Mouse (Mus musculus): ENCODE results near the gene Epn1. TPM values are rescaled to one million over a fixed set of nuclear protein-coding genes. Genes with fewer than 3 reads are reported as not detected.
A peak's percentile ranks its signal among the peaks of the same experiment; 100 is the strongest.

Gene Epn1
- polyA plus RNA-seq, 1 experiment from 2014 or later, result 104 TPM

GRCm38 (mm10) chr7:5038109-5038732, 41.8 kb upstream of the Epn1 start, which contains the start of gene Zfp784:
Gene Zfp784 (minus strand): TSS chr7:5038446.
- Histone ChIP-seq H3K4me2 (ENCODE audit: low read length) (peak within 1 kb of the TSS; percentile 57), H3K9ac (replicated peaks; ENCODE audit: low read length) (peak within 1 kb of the TSS; percentile 75), H3K4me3 (replicated peaks; ENCODE audit: low read depth, low read length) (peak within 1 kb of the TSS; percentile 64), H3K9me3 (ENCODE audit: control insufficient read depth, low read length) (no peaks in the 10 kb centered on the region), H3K27ac (replicated peaks; ENCODE audit: low read depth, low read length) (peak within 1 kb of the TSS; percentile 97), H3K27me3 (ENCODE audit: control insufficient read depth, insufficient read depth, low read length) (no peaks in the 10 kb centered on the region), H3K36me3 (ENCODE audit: control insufficient read depth, insufficient read depth, low read length) (peaks cover 31% of the 10 kb centered on the region), H3K4me1 (ENCODE audit: control insufficient read depth, insufficient read depth, low read length) (0 out of 2 replicates have a peak, but pooled peaks cover 10% of the 10 kb centered on the region)
- peak; percentile 94 for ATAC-seq (ENCODE audit: low FRiP score, low TSS enrichment)
- DNase-seq, result peak; percentile 96
- WGBS, result under 1% methylated on average over 48 of the region's 48 CpGs

- 39% methylated on average over 5 of the region's 5 CpGs for WGBS
- Histone ChIP-seq H3K9ac (replicated peaks; ENCODE audit: low read length) (peak overlapping the region; percentile 75), H3K27me3 (ENCODE audit: control insufficient read depth, insufficient read depth, low read length) (no peaks in the 10 kb centered on the region), H3K4me3 (replicated peaks; ENCODE audit: low read depth, low read length) (peak overlapping the region; percentile 64), H3K9me3 (ENCODE audit: control insufficient read depth, low read length) (no peaks in the 10 kb centered on the region), H3K36me3 (ENCODE audit: control insufficient read depth, insufficient read depth, low read length) (peaks cover 24% of the 10 kb centered on the region), H3K4me2 (ENCODE audit: low read length) (peak overlapping the region; percentile 57), H3K4me1 (ENCODE audit: control insufficient read depth, insufficient read depth, low read length) (0 out of 2 replicates have a peak, but pooled peaks cover 10% of the 10 kb centered on the region), H3K27ac (replicated peaks; ENCODE audit: low read depth, low read length) (peak overlapping the region; percentile 97; the same call in 1 of the 2 replicates)
- ATAC-seq (ENCODE audit: low FRiP score, low TSS enrichment) (no peak), DNase-seq (no peak)
Observed at GRCm38 (mm10) chr7:5038940-5039339, 41.1 kb upstream of the Epn1 start.

DNA sequence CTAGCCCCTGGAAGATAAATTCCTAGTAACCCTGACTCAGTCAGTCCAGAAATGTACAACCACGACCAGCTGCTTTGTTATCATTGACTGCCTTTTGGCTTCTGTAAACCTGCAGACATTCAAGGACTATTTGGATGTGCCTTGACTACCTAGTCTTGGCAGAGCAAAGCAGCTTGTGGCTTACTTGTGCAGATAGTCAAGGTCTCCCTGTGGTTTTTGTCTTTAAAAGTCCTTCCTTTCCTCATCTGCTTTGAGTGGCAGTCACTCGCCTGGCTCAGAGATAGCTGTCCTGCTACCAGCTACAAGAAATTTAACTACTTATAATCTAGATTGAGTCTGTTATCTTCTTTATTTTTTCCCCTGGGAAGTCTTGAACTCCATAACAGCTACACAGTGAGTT, 35.1 kb upstream of the Epn1 start:
- H3K27ac ChIP-seq (replicated peaks; ENCODE audit: low read depth, low read length), result no peak overlapping the region
- no peak overlapping the region for H3K9ac ChIP-seq (replicated peaks; ENCODE audit: low read length)
- no peaks in the 10 kb centered on the region for H3K27me3 ChIP-seq (ENCODE audit: control insufficient read depth, insufficient read depth, low read length)
- H3K9me3 ChIP-seq (ENCODE audit: control insufficient read depth, low read length), result no peaks in the 10 kb centered on the region
- no peaks in the 10 kb centered on the region for H3K36me3 ChIP-seq (ENCODE audit: control insufficient read depth, insufficient read depth, low read length)
- H3K4me1 ChIP-seq (ENCODE audit: control insufficient read depth, insufficient read depth, low read length), result no peaks in the 10 kb centered on the region
- ATAC-seq (ENCODE audit: low FRiP score, low TSS enrichment) (no peak), DNase-seq (no peak)
- no peak overlapping the region for H3K4me2 ChIP-seq (ENCODE audit: low read length)
- no peak overlapping the region for H3K4me3 ChIP-seq (replicated peaks; ENCODE audit: low read depth, low read length)
- WGBS, result 79% methylated on average over 2 of the region's 2 CpGs

DNA sequence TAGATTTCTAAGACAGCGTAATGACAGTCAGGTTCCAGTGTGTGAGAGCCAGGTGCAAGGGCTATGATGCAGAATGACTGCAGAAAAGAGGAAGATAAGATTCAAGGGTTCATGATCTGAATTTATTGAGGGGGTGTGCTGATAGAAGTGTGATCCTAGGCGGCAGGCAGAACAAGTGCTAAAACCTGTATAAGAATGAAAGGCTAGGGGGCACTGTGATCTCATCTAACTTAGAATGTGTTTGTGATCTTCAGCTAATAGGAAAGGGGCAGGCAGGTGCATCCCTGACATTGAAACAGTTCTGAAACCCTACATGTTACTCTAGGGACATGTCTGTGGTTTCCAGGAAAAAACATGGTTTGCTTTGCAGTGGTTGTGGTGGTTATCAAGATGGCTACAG, 33.9 kb upstream of the Epn1 start:
- no peaks in the 10 kb centered on the region for H3K9me3 ChIP-seq (ENCODE audit: control insufficient read depth, low read length)
- peaks cover 8% of the 10 kb centered on the region; the same call in 1 of the 2 replicates for H3K4me1 ChIP-seq (ENCODE audit: control insufficient read depth, insufficient read depth, low read length)
- no peak overlapping the region for H3K4me3 ChIP-seq (replicated peaks; ENCODE audit: low read depth, low read length)
- ATAC-seq (ENCODE audit: low FRiP score, low TSS enrichment) (no peak), DNase-seq (no peak)
- no peaks in the 10 kb centered on the region for H3K27me3 ChIP-seq (ENCODE audit: control insufficient read depth, insufficient read depth, low read length)
- 74% methylated on average over 2 of the region's 2 CpGs for WGBS
- no peaks in the 10 kb centered on the region for H3K36me3 ChIP-seq (ENCODE audit: control insufficient read depth, insufficient read depth, low read length)
- H3K27ac ChIP-seq (replicated peaks; ENCODE audit: low read depth, low read length), result no peak overlapping the region
- H3K9ac ChIP-seq (replicated peaks; ENCODE audit: low read length), result no peak overlapping the region
- no peak overlapping the region for H3K4me2 ChIP-seq (ENCODE audit: low read length)

- 37% methylated on average over 2 of the region's 2 CpGs for WGBS
- no peak for ATAC-seq (ENCODE audit: low FRiP score, low TSS enrichment)
- DNase-seq, result peak; percentile 71
Observed at GRCm38 (mm10) chr7:5047313-5047712, 32.7 kb upstream of the Epn1 start.

GRCm38 (mm10) chr7:5051193-5052192, 28.5 kb upstream of the Epn1 start, which contains the start of gene Zfp580:
Gene Zfp580 (plus strand): TSS chr7:5051538.
- DNase-seq (peak; percentile 89), ATAC-seq (ENCODE audit: low FRiP score, low TSS enrichment) (peak; percentile 82)
- Histone ChIP-seq H3K36me3 (ENCODE audit: control insufficient read depth, insufficient read depth, low read length) (no peaks in the 10 kb centered on the region), H3K4me2 (ENCODE audit: low read length) (peak within 1 kb of the TSS; percentile 73), H3K27ac (replicated peaks; ENCODE audit: low read depth, low read length) (peak within 1 kb of the TSS; percentile 87), H3K9ac (replicated peaks; ENCODE audit: low read length) (peak within 1 kb of the TSS; percentile 92), H3K27me3 (ENCODE audit: control insufficient read depth, insufficient read depth, low read length) (peaks cover 38% of the 10 kb centered on the region), H3K4me1 (ENCODE audit: control insufficient read depth, insufficient read depth, low read length) (peaks cover 32% of the 10 kb centered on the region), H3K9me3 (ENCODE audit: control insufficient read depth, low read length) (no peaks in the 10 kb centered on the region), H3K4me3 (replicated peaks; ENCODE audit: low read depth, low read length) (peak within 1 kb of the TSS; percentile 77)
- under 1% methylated on average over 65 of the region's 65 CpGs for WGBS

More at GRCm38 (mm10) chr7:5047313-5047712, 32.7 kb upstream of the Epn1 start:
- Histone ChIP-seq H3K4me2 (ENCODE audit: low read length) (no peak overlapping the region), H3K27me3 (ENCODE audit: control insufficient read depth, insufficient read depth, low read length) (no peaks in the 10 kb centered on the region), H3K9ac (replicated peaks; ENCODE audit: low read length) (no peak overlapping the region), H3K27ac (replicated peaks; ENCODE audit: low read depth, low read length) (no peak overlapping the region), H3K4me1 (ENCODE audit: control insufficient read depth, insufficient read depth, low read length) (peaks cover 11% of the 10 kb centered on the region), H3K36me3 (ENCODE audit: control insufficient read depth, insufficient read depth, low read length) (no peaks in the 10 kb centered on the region), H3K9me3 (ENCODE audit: control insufficient read depth, low read length) (no peaks in the 10 kb centered on the region), H3K4me3 (replicated peaks; ENCODE audit: low read depth, low read length) (no peak overlapping the region)

DNA sequence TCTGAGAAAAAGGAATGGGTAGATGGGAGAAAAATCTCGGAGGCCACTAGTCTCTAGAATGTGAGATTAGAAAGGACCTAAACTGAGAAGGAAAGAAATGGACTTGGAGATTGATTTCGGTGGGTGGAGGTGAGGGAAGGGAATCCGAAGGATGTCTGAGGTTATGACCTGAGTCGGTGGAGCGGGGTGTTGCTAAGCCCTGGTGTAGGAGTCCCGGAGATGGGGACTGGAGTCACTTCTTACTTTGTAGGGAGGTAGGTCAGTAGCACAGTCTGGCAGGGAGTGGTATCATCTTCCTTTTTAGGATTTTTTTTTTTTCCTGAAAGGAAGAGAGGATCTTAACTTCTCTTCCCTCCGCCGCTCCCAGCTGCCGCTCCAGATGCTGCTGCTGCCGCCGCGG, 27.6 kb upstream of the Epn1 start:
- DNase-seq (peak; percentile 37), ATAC-seq (ENCODE audit: low FRiP score, low TSS enrichment) (no peak)
- H3K27ac ChIP-seq (replicated peaks; ENCODE audit: low read depth, low read length), result no peak overlapping the region
- peak overlapping the region; percentile 92 for H3K9ac ChIP-seq (replicated peaks; ENCODE audit: low read length)
- H3K27me3 ChIP-seq (ENCODE audit: control insufficient read depth, insufficient read depth, low read length), result peaks cover 44% of the 10 kb centered on the region
- H3K4me1 ChIP-seq (ENCODE audit: control insufficient read depth, insufficient read depth, low read length), result peaks cover 32% of the 10 kb centered on the region
- WGBS, result 3% methylated on average over 12 of the region's 12 CpGs
- H3K4me3 ChIP-seq (replicated peaks; ENCODE audit: low read depth, low read length), result peak overlapping the region; percentile 77
- no peaks in the 10 kb centered on the region for H3K36me3 ChIP-seq (ENCODE audit: control insufficient read depth, insufficient read depth, low read length)
- peak overlapping the region; percentile 73 for H3K4me2 ChIP-seq (ENCODE audit: low read length)
- H3K9me3 ChIP-seq (ENCODE audit: control insufficient read depth, low read length), result no peaks in the 10 kb centered on the region

GRCm38 (mm10) chr7:5052931-5053343, 27.1 kb upstream of the Epn1 start:
- WGBS, result 3% methylated on average over 45 of the region's 45 CpGs
- H3K9me3 ChIP-seq (ENCODE audit: control insufficient read depth, low read length), result no peaks in the 10 kb centered on the region
- no peaks in the 10 kb centered on the region for H3K36me3 ChIP-seq (ENCODE audit: control insufficient read depth, insufficient read depth, low read length)
- peak overlapping the region; percentile 77 for H3K4me3 ChIP-seq (replicated peaks; ENCODE audit: low read depth, low read length)
- peaks cover 36% of the 10 kb centered on the region for H3K4me1 ChIP-seq (ENCODE audit: control insufficient read depth, insufficient read depth, low read length)
- peak overlapping the region; percentile 73 for H3K4me2 ChIP-seq (ENCODE audit: low read length)
- H3K9ac ChIP-seq (replicated peaks; ENCODE audit: low read length), result peak overlapping the region; percentile 92
- no peak overlapping the region for H3K27ac ChIP-seq (replicated peaks; ENCODE audit: low read depth, low read length)
- DNase-seq (peak; percentile 23), ATAC-seq (ENCODE audit: low FRiP score, low TSS enrichment) (no peak)
- peaks cover 49% of the 10 kb centered on the region for H3K27me3 ChIP-seq (ENCODE audit: control insufficient read depth, insufficient read depth, low read length)
